Mouse (Mus musculus) thymus, adult 2 months (tissue): Measurements from ENCODE around the gene Fgfr2.

ENCODE experiments used
- CTCF ChIP-seq: fragments of 200-500 bp; IDR thresholded peaks from 2 replicates; pipeline ENCODE4 v1.5.1; 2012; ENCODE audit warnings: mild to moderate bottlenecking, control low read depth, low read length, moderate library complexity, borderline replicate concordance; ENCODE audit not compliant: control insufficient read depth, poor library complexity, insufficient read depth; ENCODE audit errors: extremely low read depth
- POLR2A ChIP-seq: fragments of 200-500 bp; IDR thresholded peaks from 2 replicates; pipeline ENCODE4 v1.6.1; 2012; ENCODE audit warnings: mild to moderate bottlenecking, low read length, control low read depth, moderate library complexity; ENCODE audit not compliant: control insufficient read depth, poor library complexity, insufficient read depth; ENCODE audit errors: extremely low read depth

DNA sequence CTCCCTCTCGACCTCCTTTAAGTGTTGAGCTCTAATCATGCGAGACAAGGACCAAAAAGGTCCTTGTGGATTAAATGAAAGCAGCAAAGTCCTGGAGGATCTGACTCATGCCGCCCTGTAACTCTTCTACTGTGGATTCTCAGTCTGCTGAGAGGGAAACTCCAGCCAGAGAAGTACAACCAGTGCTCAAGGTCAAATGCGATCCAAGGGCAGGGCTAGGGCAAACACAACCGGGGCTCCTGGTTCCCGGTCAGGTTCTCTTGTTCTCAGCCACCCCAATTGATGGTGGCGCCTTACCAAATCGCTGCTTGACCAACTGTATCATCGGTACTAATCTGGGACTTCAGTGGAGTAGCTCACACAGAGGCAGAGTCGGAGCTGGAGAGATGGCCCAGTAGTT lies 322.3 kb downstream of the Fgfr2 start:
- TF ChIP-seq CTCF (no peak), POLR2A (no peak)
